Mouse (Mus musculus): Measurements from ENCODE around the gene Edem3. TPM values are rescaled to one million over a fixed set of nuclear protein-coding genes. Genes with fewer than 3 reads are reported as not detected.

The Edem3 gene
- polyA plus RNA-seq, 1 experiment: 22.6 TPM

GRCm38 (mm10) chr1:151710424-151711055 is 44.6 kb upstream of the Edem3 start:
- no peaks in the 10 kb centered on the region for H3K4me1 ChIP-seq (ENCODE audit: control insufficient read depth, insufficient read depth, low read length)
- no peak overlapping the region for H3K4me3 ChIP-seq (ENCODE audit: low read depth, low read length)
- H3K36me3 ChIP-seq (ENCODE audit: control insufficient read depth, insufficient read depth, low read length, poor library complexity, severe bottlenecking): peaks cover 10% of the 10 kb centered on the region
- no peaks in the 10 kb centered on the region for H3K27me3 ChIP-seq (ENCODE audit: control insufficient read depth, insufficient read depth, low read length, poor library complexity, severe bottlenecking)
- H3K9me3 ChIP-seq (replicated peaks; ENCODE audit: control insufficient read depth, insufficient read depth, low read length, poor library complexity, severe bottlenecking): no peaks in the 10 kb centered on the region
- TF ChIP-seq CTCF (IDR thresholded peaks at IDR 0.05; ENCODE audit: low read depth, low read length): no peak
- no peak overlapping the region for H3K27ac ChIP-seq (ENCODE audit: insufficient read depth, low read length)
- no peak overlapping the region for H3K9ac ChIP-seq (ENCODE audit: low read depth, poor library complexity, severe bottlenecking)

GRCm38 (mm10) chr1:151711062-151711461 is 44.1 kb upstream of the Edem3 start:
- H3K4me3 ChIP-seq (ENCODE audit: low read depth, low read length): no peak overlapping the region
- no peak overlapping the region for H3K27ac ChIP-seq (ENCODE audit: insufficient read depth, low read length)
- H3K9ac ChIP-seq (ENCODE audit: low read depth, poor library complexity, severe bottlenecking): no peak overlapping the region
- no peaks in the 10 kb centered on the region for H3K9me3 ChIP-seq (replicated peaks; ENCODE audit: control insufficient read depth, insufficient read depth, low read length, poor library complexity, severe bottlenecking)
- H3K4me1 ChIP-seq (ENCODE audit: control insufficient read depth, insufficient read depth, low read length): no peaks in the 10 kb centered on the region
- H3K36me3 ChIP-seq (ENCODE audit: control insufficient read depth, insufficient read depth, low read length, poor library complexity, severe bottlenecking): peaks cover 10% of the 10 kb centered on the region
- no peaks in the 10 kb centered on the region for H3K27me3 ChIP-seq (ENCODE audit: control insufficient read depth, insufficient read depth, low read length, poor library complexity, severe bottlenecking)
- TF ChIP-seq CTCF (IDR thresholded peaks at IDR 0.05; ENCODE audit: low read depth, low read length) (no peak), EP300 (IDR thresholded peaks at IDR 0.05; ENCODE audit: insufficient read depth, low read depth, low read length) (no peak), POLR2A (IDR thresholded peaks at IDR 0.05; ENCODE audit: insufficient read depth, low read length) (no peak)

GRCm38 (mm10) chr1:151712664-151713063 is 42.5 kb upstream of the Edem3 start:
- H3K9me3 ChIP-seq (replicated peaks; ENCODE audit: control insufficient read depth, insufficient read depth, low read length, poor library complexity, severe bottlenecking): no peaks in the 10 kb centered on the region
- H3K4me3 ChIP-seq (ENCODE audit: low read depth, low read length): no peak overlapping the region
- H3K27ac ChIP-seq (ENCODE audit: insufficient read depth, low read length): no peak overlapping the region
- no peak for TF ChIP-seq POLR2A (IDR thresholded peaks at IDR 0.05; ENCODE audit: insufficient read depth, low read length)
- no peak for TF ChIP-seq EP300 (IDR thresholded peaks at IDR 0.05; ENCODE audit: insufficient read depth, low read depth, low read length)
- TF ChIP-seq CTCF (IDR thresholded peaks at IDR 0.05; ENCODE audit: low read depth, low read length): no peak
- H3K27me3 ChIP-seq (ENCODE audit: control insufficient read depth, insufficient read depth, low read length, poor library complexity, severe bottlenecking): no peaks in the 10 kb centered on the region
- H3K4me1 ChIP-seq (ENCODE audit: control insufficient read depth, insufficient read depth, low read length): no peaks in the 10 kb centered on the region
- no peak overlapping the region for H3K9ac ChIP-seq (ENCODE audit: low read depth, poor library complexity, severe bottlenecking)
- peaks cover 12% of the 10 kb centered on the region; the same call in 1 of the 2 replicates for H3K36me3 ChIP-seq (ENCODE audit: control insufficient read depth, insufficient read depth, low read length, poor library complexity, severe bottlenecking)

GRCm38 (mm10) chr1:151713622-151714021 is 41.5 kb upstream of the Edem3 start:
- Histone ChIP-seq H3K4me1 (ENCODE audit: control insufficient read depth, insufficient read depth, low read length) (no peaks in the 10 kb centered on the region), H3K4me3 (ENCODE audit: low read depth, low read length) (no peak overlapping the region), H3K27ac (ENCODE audit: insufficient read depth, low read length) (no peak overlapping the region), H3K9me3 (replicated peaks; ENCODE audit: control insufficient read depth, insufficient read depth, low read length, poor library complexity, severe bottlenecking) (no peaks in the 10 kb centered on the region), H3K27me3 (ENCODE audit: control insufficient read depth, insufficient read depth, low read length, poor library complexity, severe bottlenecking) (no peaks in the 10 kb centered on the region), H3K36me3 (ENCODE audit: control insufficient read depth, insufficient read depth, low read length, poor library complexity, severe bottlenecking) (peaks cover 12% of the 10 kb centered on the region; the same call in 1 of the 2 replicates), H3K9ac (ENCODE audit: low read depth, poor library complexity, severe bottlenecking) (no peak overlapping the region)
- TF ChIP-seq EP300 (IDR thresholded peaks at IDR 0.05; ENCODE audit: insufficient read depth, low read depth, low read length) (no peak), POLR2A (IDR thresholded peaks at IDR 0.05; ENCODE audit: insufficient read depth, low read length) (no peak), CTCF (IDR thresholded peaks at IDR 0.05; ENCODE audit: low read depth, low read length) (no peak)

- Histone ChIP-seq H3K4me1 (ENCODE audit: control insufficient read depth, insufficient read depth, low read length) (no peaks in the 10 kb centered on the region), H3K36me3 (ENCODE audit: control insufficient read depth, insufficient read depth, low read length, poor library complexity, severe bottlenecking) (0 out of 2 replicates have a peak, but pooled peaks cover 2% of the 10 kb centered on the region), H3K9me3 (replicated peaks; ENCODE audit: control insufficient read depth, insufficient read depth, low read length, poor library complexity, severe bottlenecking) (no peaks in the 10 kb centered on the region), H3K27me3 (ENCODE audit: control insufficient read depth, insufficient read depth, low read length, poor library complexity, severe bottlenecking) (no peaks in the 10 kb centered on the region), H3K4me3 (ENCODE audit: low read depth, low read length) (no peak overlapping the region), H3K9ac (ENCODE audit: low read depth, poor library complexity, severe bottlenecking) (no peak overlapping the region), H3K27ac (ENCODE audit: insufficient read depth, low read length) (no peak overlapping the region)
- TF ChIP-seq POLR2A (IDR thresholded peaks at IDR 0.05; ENCODE audit: insufficient read depth, low read length) (no peak), CTCF (IDR thresholded peaks at IDR 0.05; ENCODE audit: low read depth, low read length) (no peak), EP300 (IDR thresholded peaks at IDR 0.05; ENCODE audit: insufficient read depth, low read depth, low read length) (no peak)
These were observed 39.0 kb upstream of the Edem3 start for GRCm38 (mm10) chr1:151716024-151716710.

GRCm38 (mm10) chr1:151717624-151718023 is 37.5 kb upstream of the Edem3 start:
- H3K27me3 ChIP-seq (ENCODE audit: control insufficient read depth, insufficient read depth, low read length, poor library complexity, severe bottlenecking): no peaks in the 10 kb centered on the region
- H3K36me3 ChIP-seq (ENCODE audit: control insufficient read depth, insufficient read depth, low read length, poor library complexity, severe bottlenecking): 0 out of 2 replicates have a peak, but pooled peaks cover 2% of the 10 kb centered on the region
- H3K27ac ChIP-seq (ENCODE audit: insufficient read depth, low read length): no peak overlapping the region
- no peaks in the 10 kb centered on the region for H3K9me3 ChIP-seq (replicated peaks; ENCODE audit: control insufficient read depth, insufficient read depth, low read length, poor library complexity, severe bottlenecking)
- no peak overlapping the region for H3K4me3 ChIP-seq (ENCODE audit: low read depth, low read length)
- H3K4me1 ChIP-seq (ENCODE audit: control insufficient read depth, insufficient read depth, low read length): no peaks in the 10 kb centered on the region
- H3K9ac ChIP-seq (ENCODE audit: low read depth, poor library complexity, severe bottlenecking): no peak overlapping the region
- TF ChIP-seq EP300 (IDR thresholded peaks at IDR 0.05; ENCODE audit: insufficient read depth, low read depth, low read length) (no peak), CTCF (IDR thresholded peaks at IDR 0.05; ENCODE audit: low read depth, low read length) (no peak)
